Mouse (Mus musculus) liver, embryonic 14.5 days (tissue): ENCODE measurements at regions not wholly inside any gene's neighbourhood (a gene's known extent, or its start where the extent isn't known, plus 50 kb on each side); places are given as distances from the start of the nearest gene placed in this dataset.

ENCODE experiments used
- CTCF ChIP-seq: IDR thresholded peaks from 2 replicates; pipeline ENCODE4 v1.5.1; 2016; ENCODE audit warnings: antibody characterized with exemption, low read depth, control low read depth
- EP300 ChIP-seq: IDR thresholded peaks from 2 replicates; pipeline ENCODE4 v1.6.1; 2016; ENCODE audit warnings: antibody characterized with exemption, low read depth

GRCm38 (mm10) chr2:51372771-51373170 is 223.9 kb upstream of the Rnd3 start:
- no peak for TF ChIP-seq CTCF
- no peak for TF ChIP-seq EP300
